Mouse (Mus musculus) forebrain, embryonic 16.5 days (tissue): ENCODE results near the gene Fstl4. TPM values are rescaled to one million over a fixed set of nuclear protein-coding genes. Genes with fewer than 3 reads are reported as not detected.

ENCODE experiments used
- ATAC-seq: fragments of 200-750 bp; cut with Nextera tagmentation; 2 replicates; pipeline ENCODE4 v1.8.0; 2017; ENCODE audit warnings: mild to moderate bottlenecking, moderate library complexity
- H3K27ac ChIP-seq: fragments of 300-500 bp; sonication (generic); 2 replicates; pipeline ENCODE4 v1.5.1; 2014; ENCODE audit warnings: low read length, control low read depth
- H3K27me3 ChIP-seq: fragments of 300-500 bp; sonication (generic); replicated peaks from 2 replicates; pipeline ENCODE4 v1.6.1; 2014; ENCODE audit warnings: low read length; ENCODE audit not compliant: control insufficient read depth, insufficient read depth
- H3K36me3 ChIP-seq: fragments of 300-500 bp; sonication (generic); 2 replicates; pipeline ENCODE4 v1.6.1; 2014; ENCODE audit not compliant: control insufficient read depth, insufficient read depth
- H3K4me1 ChIP-seq: fragments of 300-500 bp; sonication (generic); replicated peaks from 2 replicates; pipeline ENCODE4 v1.6.1; 2014; ENCODE audit warnings: low read length; ENCODE audit not compliant: control insufficient read depth, insufficient read depth
- H3K4me2 ChIP-seq: fragments of 300-500 bp; sonication (generic); 2 replicates; pipeline ENCODE4 v1.6.1; 2014; ENCODE audit warnings: mild to moderate bottlenecking, low read length, control low read depth
- H3K4me3 ChIP-seq: fragments of 300-500 bp; sonication (generic); replicated peaks from 2 replicates; pipeline ENCODE4 v1.5.1; 2014; ENCODE audit warnings: mild to moderate bottlenecking, low read length, control low read depth
- H3K9ac ChIP-seq: fragments of 300-500 bp; sonication (generic); replicated peaks from 2 replicates; pipeline ENCODE4 v1.6.1; 2014; ENCODE audit warnings: low read depth, low read length, control low read depth
- H3K9me3 ChIP-seq: fragments of 300-500 bp; sonication (generic); 2 replicates; pipeline ENCODE4 v1.6.1; 2016; ENCODE audit warnings: low read length; ENCODE audit not compliant: control insufficient read depth
- WGBS: fragments of 180-500 bp; shearing (Covaris S2); extraction: QIAGEN DNeasy Blood & Tissue Kit; methylation state at CpG from one replicate; pipeline ENCODE4 v1.1.7; 2014; 5-methylcytosine and 5-hydroxymethylcytosine counted together
- polyA plus RNA-seq: library from polyadenylated mRNA; unstranded; fragments of >200 nt; fragmentation: Nextera tagmentation; extraction: Ambion mirVana; gene quantifications from 2 replicates; pipeline ENCODE4 v1.2.1, GENCODE M21; 2015

Fstl4 gene
- polyA plus RNA-seq, 1 experiment from 2014 or later = 6.4 TPM

DNA sequence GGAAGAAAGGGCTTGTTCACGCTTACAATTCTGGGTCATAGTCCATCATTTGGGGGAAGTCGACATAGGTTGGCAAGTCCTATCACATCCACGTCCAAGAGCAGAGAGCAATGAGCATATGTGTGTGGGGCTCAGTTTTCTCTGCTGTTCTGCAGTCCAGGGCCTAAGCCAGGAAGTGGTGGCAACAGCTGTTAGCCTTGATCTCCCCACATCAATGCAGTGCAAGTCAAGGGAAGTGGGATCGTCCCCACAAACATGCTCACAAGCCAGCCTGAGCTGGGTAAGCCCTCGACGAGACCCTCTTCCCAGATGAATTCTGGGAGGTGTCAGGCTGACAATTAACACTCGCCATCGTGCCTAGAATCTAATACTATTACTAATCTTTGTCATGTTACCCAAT, 222.6 kb downstream of the Fstl4 start:
- Histone ChIP-seq H3K27me3 (no peaks in the 10 kb centered on the region), H3K4me1 (no peaks in the 10 kb centered on the region), H3K27ac (no peak overlapping the region), H3K4me2 (no peak overlapping the region), H3K9ac (no peak overlapping the region), H3K9me3 (peaks cover 2% of the 10 kb centered on the region; the same call in 1 of the 2 replicates), H3K36me3 (no peaks in the 10 kb centered on the region), H3K4me3 (no peak overlapping the region)
- WGBS = 86% methylated on average over 8 of the region's 8 CpGs
- ATAC-seq = no peak

DNA sequence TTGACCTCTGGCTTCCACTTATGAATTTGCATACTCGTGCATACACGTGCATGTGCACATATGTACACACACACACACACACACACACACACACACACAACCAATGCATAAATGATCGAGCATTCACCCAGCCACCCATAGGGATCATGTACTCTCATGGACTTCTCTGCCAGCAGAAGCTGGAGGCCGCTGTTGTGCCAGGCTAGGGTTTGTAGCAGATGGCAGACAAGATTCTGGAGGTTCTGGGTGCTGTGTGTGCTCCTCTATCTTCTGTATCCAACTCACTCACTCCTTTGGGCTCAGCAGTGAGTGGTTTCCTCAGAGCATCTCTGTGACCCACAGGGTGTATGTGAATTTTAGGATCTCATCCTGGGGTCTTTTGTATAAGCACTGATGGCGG, 230.3 kb downstream of the Fstl4 start:
- Histone ChIP-seq H3K9ac (no peak overlapping the region), H3K4me3 (no peak overlapping the region), H3K4me1 (no peaks in the 10 kb centered on the region), H3K36me3 (no peaks in the 10 kb centered on the region), H3K27me3 (no peaks in the 10 kb centered on the region), H3K4me2 (no peak overlapping the region), H3K9me3 (no peaks in the 10 kb centered on the region), H3K27ac (no peak overlapping the region)
- 87% methylated on average over 5 of the region's 5 CpGs for WGBS
- no peak for ATAC-seq

DNA sequence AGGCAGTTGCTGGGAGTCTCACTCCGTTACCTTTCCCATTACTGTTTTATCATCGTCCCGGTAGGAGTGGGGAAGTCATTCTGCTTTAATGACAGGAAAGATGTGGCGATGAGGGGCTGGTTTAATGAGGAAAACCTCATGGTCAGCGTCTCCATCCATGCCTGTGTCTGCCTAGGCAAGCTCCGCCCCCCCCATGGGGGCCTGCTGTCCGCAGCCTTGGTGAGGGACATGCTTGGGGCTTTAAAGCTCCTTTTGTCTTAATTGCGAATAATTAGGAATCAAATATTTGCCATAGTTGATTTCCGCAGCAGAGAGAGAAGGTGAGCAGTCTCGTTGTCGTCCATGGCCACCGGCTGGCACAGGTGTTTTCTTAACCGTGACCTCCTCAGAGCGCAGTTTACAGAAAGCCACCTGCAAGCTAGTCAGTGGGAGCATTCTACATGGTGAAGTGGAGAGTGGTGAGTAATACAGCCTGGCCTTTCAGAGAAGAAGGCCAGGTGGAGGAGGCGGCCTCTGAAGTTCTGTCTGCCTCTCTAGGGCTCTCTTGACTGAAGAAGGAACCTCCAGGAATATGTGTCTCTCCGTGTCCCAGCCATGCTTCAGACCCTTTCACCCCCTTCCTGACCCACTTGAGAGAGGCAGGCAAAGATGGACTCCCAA, 232.1 kb downstream of the Fstl4 start:
- 71% methylated on average over 16 of the region's 16 CpGs for WGBS
- no peaks in the 10 kb centered on the region for H3K9me3 ChIP-seq
- H3K4me3 ChIP-seq = no peak overlapping the region
- no peak for ATAC-seq
- H3K4me1 ChIP-seq = no peaks in the 10 kb centered on the region
- no peaks in the 10 kb centered on the region for H3K27me3 ChIP-seq
- H3K27ac ChIP-seq = no peak overlapping the region
- H3K4me2 ChIP-seq = no peak overlapping the region
- no peaks in the 10 kb centered on the region for H3K36me3 ChIP-seq
- no peak overlapping the region for H3K9ac ChIP-seq

DNA sequence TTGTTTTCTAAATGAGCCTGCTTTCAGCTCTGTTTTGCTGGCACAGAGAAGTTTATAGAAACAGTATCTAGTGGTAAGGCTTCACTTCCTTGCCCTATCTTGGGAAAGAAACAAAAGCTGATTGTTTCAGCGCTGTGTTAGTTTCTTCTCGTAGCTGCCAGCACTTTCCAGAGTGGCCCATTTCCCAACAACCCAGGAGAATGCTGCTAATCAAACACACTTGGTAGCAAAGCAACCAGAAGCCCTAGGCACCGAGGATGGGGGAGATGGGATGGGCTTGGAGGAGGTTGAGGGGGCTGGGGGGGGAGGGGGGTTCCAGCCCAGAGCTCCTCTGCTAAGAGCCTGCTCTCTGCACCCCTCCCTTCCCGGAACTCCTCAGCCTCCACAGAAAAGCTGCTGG, 233.0 kb downstream of the Fstl4 start:
- no peak overlapping the region for H3K4me3 ChIP-seq
- H3K27ac ChIP-seq = no peak overlapping the region
- no peak for ATAC-seq
- H3K9ac ChIP-seq = no peak overlapping the region
- no peaks in the 10 kb centered on the region for H3K36me3 ChIP-seq
- no peak overlapping the region for H3K4me2 ChIP-seq
- 35% methylated on average over 4 of the region's 4 CpGs for WGBS
- H3K4me1 ChIP-seq = no peaks in the 10 kb centered on the region
- H3K27me3 ChIP-seq = no peaks in the 10 kb centered on the region
- no peaks in the 10 kb centered on the region for H3K9me3 ChIP-seq

DNA sequence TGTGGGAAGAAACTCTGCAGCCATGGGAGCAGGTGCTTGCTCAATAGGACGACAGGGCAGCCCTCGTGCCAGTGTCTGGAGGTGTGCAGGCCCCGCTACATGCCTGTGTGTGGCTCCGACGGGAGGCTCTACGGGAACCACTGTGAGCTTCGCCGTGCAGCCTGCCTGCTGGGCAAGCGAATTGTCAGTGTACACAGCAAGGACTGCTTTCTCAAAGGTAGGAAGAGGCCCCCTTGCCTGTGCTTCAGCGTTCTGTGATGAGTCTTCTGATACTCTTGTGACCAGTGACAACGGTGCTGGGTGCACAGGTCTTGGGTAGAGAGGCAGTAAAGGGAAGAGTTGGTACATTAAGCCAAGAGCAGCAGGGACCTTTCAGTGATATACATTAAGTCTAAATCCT, 235.8 kb downstream of the Fstl4 start:
- Histone ChIP-seq H3K9ac (no peak overlapping the region), H3K27ac (no peak overlapping the region), H3K4me1 (no peaks in the 10 kb centered on the region), H3K36me3 (no peaks in the 10 kb centered on the region), H3K4me2 (no peak overlapping the region), H3K27me3 (no peaks in the 10 kb centered on the region), H3K4me3 (no peak overlapping the region), H3K9me3 (no peaks in the 10 kb centered on the region)
- ATAC-seq = no peak
- WGBS = 86% methylated on average over 11 of the region's 11 CpGs

DNA sequence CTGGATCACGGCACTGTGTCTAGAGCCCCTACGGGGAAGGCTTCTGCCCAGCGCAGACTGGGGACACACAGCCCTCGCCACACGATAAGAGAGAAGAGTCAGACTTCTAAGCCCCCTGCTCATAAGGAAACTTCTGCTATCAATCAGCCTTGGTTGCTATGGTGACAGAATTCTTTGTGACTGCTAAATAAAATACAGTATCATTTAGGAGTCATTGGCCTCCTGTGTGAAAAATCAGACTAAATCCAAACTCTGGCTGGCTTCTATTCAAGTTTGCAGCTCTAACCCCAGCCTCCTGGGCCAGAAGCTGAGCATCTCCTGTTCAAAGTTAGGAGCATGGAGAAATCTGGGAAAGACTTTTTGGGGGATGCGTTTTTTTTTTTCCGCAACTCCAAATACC, 238.9 kb downstream of the Fstl4 start:
- 81% methylated on average over 7 of the region's 7 CpGs for WGBS
- H3K36me3 ChIP-seq = no peaks in the 10 kb centered on the region
- no peaks in the 10 kb centered on the region for H3K27me3 ChIP-seq
- no peaks in the 10 kb centered on the region for H3K9me3 ChIP-seq
- no peak overlapping the region for H3K9ac ChIP-seq
- no peak overlapping the region for H3K4me3 ChIP-seq
- H3K4me1 ChIP-seq = no peaks in the 10 kb centered on the region
- no peak for ATAC-seq
- H3K27ac ChIP-seq = no peak overlapping the region
- H3K4me2 ChIP-seq = no peak overlapping the region

DNA sequence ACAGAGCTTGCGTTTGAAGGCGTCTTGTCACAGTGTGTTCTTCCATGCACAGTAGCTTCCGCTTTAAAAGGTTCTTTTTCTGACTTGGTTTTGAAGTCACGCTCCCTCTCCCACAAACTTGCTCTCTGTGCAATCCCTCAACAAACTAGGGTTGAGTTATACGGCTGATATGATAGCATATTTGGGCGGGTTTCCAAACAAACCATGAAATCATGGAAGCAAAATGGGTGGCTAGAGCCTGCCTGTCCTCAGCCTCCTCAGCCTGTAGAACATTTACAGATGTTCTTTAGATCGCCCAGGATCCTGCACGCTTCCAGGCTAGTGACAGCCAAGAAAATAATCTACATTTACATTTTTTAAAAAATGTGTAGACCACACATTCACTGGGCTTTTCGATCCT, 239.4 kb downstream of the Fstl4 start:
- no peak for ATAC-seq
- H3K9me3 ChIP-seq = no peaks in the 10 kb centered on the region
- H3K27ac ChIP-seq = no peak overlapping the region
- no peak overlapping the region for H3K9ac ChIP-seq
- 92% methylated on average over 9 of the region's 9 CpGs for WGBS
- H3K4me3 ChIP-seq = no peak overlapping the region
- H3K27me3 ChIP-seq = no peaks in the 10 kb centered on the region
- H3K36me3 ChIP-seq = no peaks in the 10 kb centered on the region
- no peak overlapping the region for H3K4me2 ChIP-seq
- no peaks in the 10 kb centered on the region for H3K4me1 ChIP-seq

DNA sequence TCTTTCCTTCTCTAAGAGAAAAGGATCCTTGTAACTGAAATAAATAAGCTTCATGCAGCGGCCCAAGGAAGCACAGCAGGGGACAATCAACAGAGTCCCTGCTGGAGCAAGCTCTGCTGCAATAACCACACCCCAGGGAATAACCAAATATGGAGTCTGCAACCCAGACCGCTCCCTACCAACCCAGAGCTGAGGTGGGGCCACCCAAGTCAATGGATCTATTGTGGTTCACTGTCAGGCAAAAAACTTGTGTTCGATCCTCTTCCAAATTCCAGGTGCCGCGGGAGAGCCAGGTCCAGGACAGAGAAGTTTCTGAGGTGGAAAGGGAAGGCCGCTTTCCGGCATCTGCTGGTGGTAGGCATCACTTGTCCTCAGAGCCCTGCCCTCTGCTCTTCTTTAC, 245.2 kb downstream of the Fstl4 start:
- Histone ChIP-seq H3K27me3 (no peaks in the 10 kb centered on the region), H3K9me3 (no peaks in the 10 kb centered on the region), H3K36me3 (no peaks in the 10 kb centered on the region), H3K4me2 (no peak overlapping the region), H3K4me3 (no peak overlapping the region), H3K9ac (no peak overlapping the region), H3K27ac (no peak overlapping the region), H3K4me1 (no peaks in the 10 kb centered on the region)
- 68% methylated on average over 7 of the region's 7 CpGs for WGBS
- no peak for ATAC-seq

DNA sequence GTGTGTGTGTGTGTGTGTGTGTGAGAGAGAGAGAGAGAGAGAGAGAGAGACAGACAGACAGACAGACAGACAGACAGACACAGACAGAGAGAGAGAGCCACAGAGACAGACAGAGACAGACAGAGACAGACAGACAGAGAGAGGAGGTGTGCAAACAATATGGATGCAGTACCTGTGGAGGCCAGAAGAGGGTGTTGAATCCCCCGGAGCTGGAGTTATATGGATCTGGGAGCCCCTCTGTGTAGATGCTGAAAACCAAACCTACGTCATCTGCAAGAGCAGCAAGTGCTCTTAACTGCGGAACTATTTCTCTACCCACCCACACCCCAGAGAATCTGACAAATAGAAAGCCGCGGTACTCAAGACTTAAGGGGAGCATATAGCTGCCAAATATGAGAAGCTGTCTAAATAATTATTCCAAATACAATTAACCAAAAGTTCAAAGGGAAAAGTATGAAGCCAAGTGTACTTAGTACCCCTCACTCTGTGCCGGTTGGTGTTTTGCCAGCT, 247.6 kb downstream of the Fstl4 start:
- 79% methylated on average over 6 of the region's 6 CpGs for WGBS
- Histone ChIP-seq H3K9me3 (no peaks in the 10 kb centered on the region), H3K9ac (no peak overlapping the region), H3K27me3 (no peaks in the 10 kb centered on the region), H3K4me1 (no peaks in the 10 kb centered on the region), H3K27ac (no peak overlapping the region), H3K36me3 (no peaks in the 10 kb centered on the region), H3K4me2 (no peak overlapping the region), H3K4me3 (no peak overlapping the region)
- ATAC-seq = no peak

DNA sequence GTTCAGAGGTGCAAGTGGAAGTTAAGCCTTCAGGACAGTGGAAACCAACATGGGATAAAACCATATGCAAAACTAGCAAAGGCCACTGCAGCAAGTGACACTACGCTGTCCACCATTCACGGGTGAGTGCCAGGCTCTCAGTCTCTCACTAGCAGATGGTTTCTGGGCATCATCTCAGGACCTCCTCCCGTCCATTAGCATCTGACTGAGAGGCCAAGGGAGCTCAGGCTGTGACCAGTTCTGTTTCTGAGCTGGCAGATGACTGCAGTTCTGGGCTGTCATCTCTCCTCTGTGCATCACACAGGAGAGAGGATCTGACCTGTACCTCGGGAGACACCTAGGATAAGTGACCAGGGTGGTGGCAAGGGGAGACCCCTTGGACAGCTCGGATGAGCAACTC, 249.5 kb downstream of the Fstl4 start:
- Histone ChIP-seq H3K4me3 (no peak overlapping the region), H3K4me2 (no peak overlapping the region), H3K36me3 (no peaks in the 10 kb centered on the region), H3K9me3 (no peaks in the 10 kb centered on the region), H3K27me3 (no peaks in the 10 kb centered on the region), H3K27ac (no peak overlapping the region), H3K9ac (no peak overlapping the region), H3K4me1 (no peaks in the 10 kb centered on the region)
- no peak for ATAC-seq
- WGBS = 86% methylated on average over 5 of the region's 5 CpGs
